ENCODE assay signal across 9 mouse cellular contexts in the genomic region with DNA sequence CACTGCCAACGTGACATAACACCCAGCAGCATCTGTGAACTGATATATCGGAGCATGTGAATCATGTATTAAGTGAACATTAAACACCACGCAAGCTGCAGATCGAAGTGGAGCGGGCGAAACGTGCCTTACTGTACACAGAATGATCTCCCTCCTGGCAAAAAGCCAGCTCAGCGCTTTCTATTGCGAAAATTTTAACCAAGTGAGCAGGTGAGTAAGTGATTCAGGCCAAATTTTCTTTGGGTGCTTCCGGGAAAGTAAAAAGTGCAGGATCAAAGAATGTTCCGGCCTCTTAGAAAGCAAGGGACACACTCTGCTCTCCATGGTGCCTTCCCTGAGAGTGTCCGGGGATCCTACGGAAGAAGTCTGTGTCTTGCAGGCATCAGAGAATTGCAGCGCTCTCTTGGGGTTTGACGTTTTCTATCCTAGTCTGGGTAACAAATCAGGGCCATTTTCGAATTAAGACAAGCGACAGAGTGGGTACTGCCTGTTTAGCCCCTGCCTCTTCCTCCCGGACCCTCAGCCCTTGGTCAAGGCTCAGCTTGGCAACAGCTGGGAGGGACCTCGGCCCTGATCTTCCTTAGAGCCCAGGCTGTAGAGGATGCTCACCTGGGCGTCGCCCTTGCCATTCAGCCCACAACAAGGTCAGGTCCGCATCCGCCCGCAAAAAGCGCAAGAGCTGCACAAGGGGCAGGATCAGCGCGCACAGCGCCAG. TPM values are rescaled to one million over a fixed set of nuclear protein-coding genes. Genes with fewer than 3 reads are reported as not detected.
DNase-seq lines count a peak whose midpoint lies in the region; ATAC-seq and TF ChIP-seq lines count a peak whose summit lies in the region.
"Had no signal": no experiment of that assay in that cellular context is flagged by ENCODE, and none has a peak within 500 bp of the region (broad histone marks: within the 10 kb centered on the region; RNA-seq: fewer than 3 reads in every experiment).

No protein-coding gene starts in this region.

- intact Hi-C loops in heart, postnatal 10 days (cut with DNase I) = loop anchor here (2.0 to 10.0 kb wide), 3 partner anchors 29 to 559 kb away; no protein-coding TSS in a partner anchor

- no peaks in the 10 kb centered on the region for H3K27me3 ChIP-seq in embryonic facial prominence, embryonic 12.5 days
- H3K27me3 ChIP-seq in lung, postnatal 0 days (replicated peaks; ENCODE audit: insufficient read depth, low read length) = no peaks in the 10 kb centered on the region

- peak overlapping the region; percentile 59 for H3K9ac ChIP-seq in embryonic facial prominence, embryonic 12.5 days
- peak overlapping the region; percentile 50 for H3K9ac ChIP-seq in lung, postnatal 0 days (replicated peaks; ENCODE audit: low read depth)

- H3K4me2 ChIP-seq in embryonic facial prominence, embryonic 12.5 days (replicated peaks) = peak overlapping the region; percentile 90
- peak overlapping the region; percentile 79 for H3K4me2 ChIP-seq in lung, postnatal 0 days (replicated peaks; ENCODE audit: low read depth, low read length)

- H3K36me3 ChIP-seq in embryonic facial prominence, embryonic 12.5 days = no peaks in the 10 kb centered on the region
- H3K36me3 ChIP-seq in lung, postnatal 0 days (ENCODE audit: insufficient read depth, low read length) = no peaks in the 10 kb centered on the region

- TF ChIP-seq CTCF in lung, postnatal 0 days (IDR thresholded peaks at IDR 0.05) = no peak

- DNase-seq in gastrocnemius, adult 18-20 months (ENCODE audit: low spot score) = peak; percentile 26
- DNase-seq in gastrocnemius, adult 8-10 months (ENCODE audit: low spot score in 2 of 2) = no peak
- peak; percentile 39 to 47 for DNase-seq in adrenal gland, adult 18-20 months (ENCODE audit: low spot score in 2 of 2)
- DNase-seq in heart, postnatal 10 days = peak; percentile 47 to 64
- DNase-seq in kidney, postnatal 36 days = peak; percentile 17 to 50
- DNase-seq in lung, postnatal 0 days (ENCODE audit: low spot score) = peak; percentile 78
- DNase-seq in right cerebral cortex, postnatal 14 days = peak; percentile 17

- WGBS in embryonic facial prominence, embryonic 12.5 days = 12% methylated on average over 28 of the region's 28 CpGs
- 1% methylated on average over 28 of the region's 28 CpGs for WGBS in lung, postnatal 0 days

- H3K4me3 ChIP-seq in embryonic facial prominence, embryonic 12.5 days = peak overlapping the region; percentile 56
- peak overlapping the region; percentile 58 for H3K4me3 ChIP-seq in lung, postnatal 0 days (ENCODE audit: low read depth, low read length)

- TF ChIP-seq EP300 in lung, postnatal 0 days (IDR thresholded peaks at IDR 0.05) = no peak

- H3K9me3 ChIP-seq in embryonic facial prominence, embryonic 12.5 days = no peaks in the 10 kb centered on the region
- H3K9me3 ChIP-seq in lung, postnatal 0 days (ENCODE audit: low read length) = no peaks in the 10 kb centered on the region

- no peak overlapping the region for H3K27ac ChIP-seq in embryonic facial prominence, embryonic 12.5 days
- peak overlapping the region; percentile 93 for H3K27ac ChIP-seq in lung, postnatal 0 days (ENCODE audit: low read length)

- 0 out of 2 replicates have a peak, but pooled peaks cover 7% of the 10 kb centered on the region for H3K4me1 ChIP-seq in embryonic facial prominence, embryonic 12.5 days
- H3K4me1 ChIP-seq in lung, postnatal 0 days (ENCODE audit: insufficient read depth, low read depth, low read length) = peaks cover 6% of the 10 kb centered on the region

- no peak for ATAC-seq in embryonic facial prominence, embryonic 12.5 days (ENCODE audit: insufficient number of reproducible peaks, insufficient read depth, low FRiP score, low TSS enrichment)
- ATAC-seq in lung, postnatal 0 days = peak; percentile 16

RNA-seq across cellular contexts. Expression of a gene that starts 0.5 kb away (rescaled TPM):
- total RNA-seq in gastrocnemius, adult 18-20 months (2021) = 10 to 100 TPM; 15.9 to 19.2 TPM
- total RNA-seq in gastrocnemius, adult 8-10 months (2022) = 10 to 100 TPM; 12.6 to 18.1 (median 15.7) TPM
- 100 to 1,000 TPM; 234 to 259 TPM for total RNA-seq in adrenal gland, adult 18-20 months (2021)
- 7.7 and 9.6 TPM in 2 replicates for polyA plus RNA-seq in embryonic facial prominence, embryonic 12.5 days (2016; fragmentation: Nextera tagmentation; extraction: Ambion mirVana)
- 100 to 1,000 TPM; 122 to 137 TPM for total RNA-seq in heart, postnatal 10 days (2021)
- polyA plus RNA-seq in lung, postnatal 0 days (2015; fragmentation: Nextera tagmentation; extraction: Ambion mirVana) = 102 and 111 TPM in 2 replicates

RNA-seq across cellular contexts. Expression of a gene that starts 14.7 kb away (rescaled TPM):
- not detected for total RNA-seq in gastrocnemius, adult 18-20 months (2021)
- not detected for total RNA-seq in gastrocnemius, adult 8-10 months (2022)
- not detected for total RNA-seq in adrenal gland, adult 18-20 months (2021)
- polyA plus RNA-seq in embryonic facial prominence, embryonic 12.5 days (2016; fragmentation: Nextera tagmentation; extraction: Ambion mirVana) = not detected in 2 replicates
- total RNA-seq in heart, postnatal 10 days (2021) = not detected
- 0.15 TPM in 1 of 2 replicates, not detected in the other for polyA plus RNA-seq in lung, postnatal 0 days (2015; fragmentation: Nextera tagmentation; extraction: Ambion mirVana)
- total RNA-seq: heart, postnatal 36 days had no signal

Comparison
In these comparisons a context has a peak if more than half of its experiments do, and no peak if none do; other contexts are left out.
1. DNase-seq: peak in gastrocnemius, adult 18-20 months (single experiment), adrenal gland, adult 18-20 months (2 of 2), heart, postnatal 10 days (2 of 2), kidney, postnatal 36 days (2 of 2), lung, postnatal 0 days (single experiment) and right cerebral cortex, postnatal 14 days (single experiment); none in gastrocnemius, adult 8-10 months (0 of 2).
2. RNA of a gene that starts 0.5 kb away (total RNA-seq): 234 to 259 TPM in adrenal gland, adult 18-20 months and 122 to 137 TPM in heart, postnatal 10 days; 15.9 to 19.2 TPM in gastrocnemius, adult 18-20 months and 12.6 to 18.1 TPM in gastrocnemius, adult 8-10 months; every median in the first group is over 4 times any median in the second.